Mouse (Mus musculus): ENCODE measurements around the gene Slc2a2.

The Slc2a2 gene

DNA sequence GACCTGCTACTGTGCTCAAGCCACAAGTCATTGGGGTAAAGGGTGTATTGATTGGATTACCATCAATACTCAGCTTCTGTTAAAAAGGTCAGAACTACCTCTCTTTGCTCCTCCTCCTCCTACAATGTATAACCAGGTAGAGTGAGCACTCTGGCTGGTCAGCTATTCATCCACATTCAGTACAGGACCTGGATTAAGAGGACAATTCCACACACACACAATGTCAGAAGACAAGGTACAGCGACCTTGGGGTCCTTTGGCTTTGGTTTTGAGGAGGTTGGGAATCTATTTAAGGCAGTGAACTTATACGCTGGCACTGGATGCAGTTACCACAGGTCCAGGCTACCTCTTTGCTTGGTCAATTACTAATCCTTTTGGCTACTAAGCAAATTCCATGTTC lies at the start of gene Slc2a2:
Gene Slc2a2, plus strand, starts transcription at position 107 of the 400 bp plus-strand sequence.
- DNase-seq = no peak

DNA sequence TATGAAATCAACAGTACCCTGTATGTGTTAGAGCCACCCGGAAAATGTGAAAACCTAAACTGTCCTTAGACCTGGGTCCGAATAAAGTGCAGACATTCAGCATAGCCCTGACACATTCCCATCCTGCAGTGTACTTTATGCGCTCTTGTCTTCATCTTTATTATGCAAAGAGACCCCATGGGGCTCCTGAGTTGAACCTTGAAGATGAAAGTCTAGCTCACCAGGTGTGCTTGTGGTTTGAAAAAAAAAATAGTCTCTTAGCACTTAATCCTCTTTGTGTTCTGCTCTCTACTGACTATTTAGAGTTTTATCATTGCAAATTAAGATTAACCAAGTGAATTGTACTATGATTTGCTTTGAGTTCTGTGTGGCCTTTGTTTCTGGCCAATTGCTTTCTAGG lies 45.1 kb upstream of the Slc2a2 start:
- DNase-seq = no peak

DNA sequence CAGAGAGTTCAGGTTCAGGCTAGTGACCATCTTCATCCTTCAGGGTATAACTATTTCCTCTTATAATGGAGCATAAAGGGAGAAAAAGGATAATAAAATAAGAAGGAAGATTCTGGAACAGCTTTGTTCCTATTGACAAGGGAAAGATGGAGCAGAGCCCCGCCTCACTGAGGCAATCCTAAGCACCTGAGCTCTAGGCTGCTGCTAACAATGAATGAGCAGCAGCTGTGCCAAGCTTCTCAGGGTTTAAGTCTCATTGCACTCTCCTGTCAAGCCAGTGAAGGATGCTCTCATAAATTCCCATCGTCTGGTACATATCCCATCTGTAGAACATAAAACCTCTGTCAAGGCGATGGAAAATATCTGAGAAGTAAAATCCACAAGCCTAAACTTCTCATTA lies 44.7 kb upstream of the Slc2a2 start:
- no peak for DNase-seq

DNA sequence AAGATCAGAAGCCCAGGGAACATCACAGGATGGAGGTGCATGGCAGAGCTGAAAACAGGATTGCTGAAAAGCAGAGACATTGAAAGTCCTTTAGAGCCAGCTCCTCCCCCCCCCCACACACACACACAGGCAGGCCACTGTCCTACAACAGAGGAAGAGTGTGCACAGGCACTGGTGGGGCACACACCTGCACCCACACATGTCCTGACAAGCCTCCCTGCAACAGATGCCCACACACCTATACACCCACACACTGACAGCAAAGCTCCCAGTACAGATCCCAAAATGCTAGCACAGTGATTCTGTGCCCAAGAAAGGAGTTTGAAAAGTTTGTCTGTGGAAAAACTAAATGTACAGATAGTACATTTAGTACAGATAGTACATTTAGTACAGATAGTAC lies 43.0 kb upstream of the Slc2a2 start:
- no peak for DNase-seq

DNA sequence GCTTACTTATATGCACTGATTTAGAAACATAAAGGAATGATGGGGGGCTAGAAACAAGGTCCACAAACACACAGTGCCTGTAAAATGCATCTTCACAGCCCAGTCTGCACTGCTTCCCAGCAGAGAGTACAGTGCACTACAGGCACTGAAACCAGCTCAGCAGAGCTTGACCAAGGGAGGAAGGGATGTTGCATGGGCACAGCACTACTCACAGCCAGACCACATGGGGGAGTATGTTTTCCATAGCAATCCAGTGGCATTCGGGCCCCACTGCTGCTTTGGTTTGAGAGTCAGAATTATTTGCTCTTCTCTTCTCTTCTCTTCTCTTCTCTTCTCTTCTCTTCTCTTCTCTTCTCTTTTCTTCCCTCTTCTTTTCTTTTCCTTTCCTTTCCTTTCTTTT lies 39.4 kb upstream of the Slc2a2 start:
- DNase-seq = peak; percentile 1

DNA sequence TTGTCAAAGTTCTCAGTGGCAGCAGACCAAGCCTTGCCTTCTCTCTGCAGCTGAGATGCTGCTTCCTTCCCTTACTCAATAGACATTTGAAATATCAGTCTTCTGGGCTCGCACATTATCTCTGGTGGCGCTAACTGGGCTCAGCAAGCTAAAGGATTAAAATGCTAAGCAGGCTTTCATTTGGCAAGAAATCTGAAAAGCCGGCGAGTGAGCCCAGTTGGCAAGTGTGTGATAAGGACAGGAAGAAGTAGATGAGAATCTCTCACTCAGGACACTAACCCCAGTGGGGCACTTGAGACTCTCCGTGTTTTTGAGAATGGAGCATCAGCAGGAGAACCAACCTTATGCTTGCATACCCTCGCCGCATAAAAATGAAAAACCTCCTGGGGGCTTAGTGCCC lies 16.9 kb upstream of the Slc2a2 start:
- DNase-seq = no peak

DNA sequence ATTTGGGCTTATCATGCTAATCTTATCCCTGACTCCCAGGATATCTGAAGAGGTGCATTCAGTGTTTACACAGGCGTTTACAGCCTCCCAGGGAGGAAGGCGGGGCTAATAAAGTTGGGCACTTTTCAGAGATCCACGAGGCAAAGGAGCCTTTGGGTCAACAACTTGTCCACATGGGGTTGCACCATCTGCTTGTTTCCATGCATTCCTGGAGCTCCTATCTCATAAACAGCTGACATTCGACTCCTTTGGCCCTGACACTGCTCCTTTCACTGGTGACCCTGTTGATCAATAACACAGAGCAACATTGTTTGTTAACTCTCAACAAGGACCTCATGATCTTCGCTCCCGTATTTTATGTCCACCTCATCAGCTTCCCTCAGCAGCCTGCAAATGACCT lies 15.8 kb upstream of the Slc2a2 start:
- no peak for DNase-seq

DNA sequence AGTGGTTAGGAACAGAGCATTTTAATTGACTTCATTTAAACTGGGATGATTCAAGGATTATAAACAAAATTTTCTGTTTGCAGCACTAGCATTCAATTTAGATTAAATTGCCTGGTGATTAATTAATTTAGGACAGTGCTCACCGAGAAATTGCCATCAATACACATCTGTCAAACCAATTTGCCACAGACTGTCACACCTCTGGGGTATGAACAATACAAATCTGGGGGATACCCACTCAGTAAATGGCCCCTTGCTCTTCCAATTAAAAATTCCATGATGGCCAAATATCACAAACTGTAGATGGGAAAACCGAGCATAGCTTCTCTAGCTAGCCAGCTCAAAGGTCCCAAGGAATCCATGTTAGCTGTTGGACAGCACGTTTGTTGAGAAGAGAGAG lies 15.3 kb upstream of the Slc2a2 start:
- no peak for DNase-seq

DNA sequence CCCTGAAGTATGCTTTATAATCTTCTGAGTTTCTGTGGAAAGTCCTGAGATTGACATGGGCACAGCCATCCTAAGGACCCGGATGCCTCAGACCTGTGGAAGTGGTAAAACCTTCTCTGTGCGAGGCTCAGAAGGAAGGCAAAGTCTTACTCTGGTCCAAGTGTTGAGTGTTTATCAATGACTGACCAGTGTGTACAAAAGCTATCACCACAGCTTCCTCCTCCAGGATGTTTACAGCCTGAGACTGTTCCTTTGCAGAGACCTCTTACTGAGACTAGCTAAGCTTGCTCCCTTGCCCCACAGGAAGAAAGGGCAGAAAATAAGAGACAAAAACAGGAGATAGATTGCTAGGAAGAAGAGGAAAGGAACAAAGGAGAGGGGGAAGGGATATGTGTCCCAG lies 12.2 kb upstream of the Slc2a2 start:
- DNase-seq = no peak

DNA sequence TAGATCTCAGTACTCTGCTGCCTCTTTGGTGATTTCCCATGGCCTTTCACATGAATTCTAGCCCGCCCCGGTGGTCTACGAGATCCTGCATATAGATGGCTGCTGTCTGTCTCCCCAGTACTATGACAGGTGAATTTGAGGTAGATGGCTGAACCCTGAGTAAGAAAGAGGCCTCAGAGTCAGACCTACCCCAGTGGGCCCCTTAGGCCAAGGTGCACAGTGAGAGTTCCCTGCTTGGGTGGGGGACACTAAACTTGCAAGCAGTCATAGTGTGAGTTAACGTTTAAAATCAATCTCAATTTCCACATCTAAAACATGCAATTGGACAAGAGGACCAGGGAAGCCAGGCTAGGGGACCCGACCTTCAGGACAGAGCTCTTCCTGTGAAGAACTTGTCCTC lies 2.9 kb upstream of the Slc2a2 start:
- no peak for DNase-seq

DNA sequence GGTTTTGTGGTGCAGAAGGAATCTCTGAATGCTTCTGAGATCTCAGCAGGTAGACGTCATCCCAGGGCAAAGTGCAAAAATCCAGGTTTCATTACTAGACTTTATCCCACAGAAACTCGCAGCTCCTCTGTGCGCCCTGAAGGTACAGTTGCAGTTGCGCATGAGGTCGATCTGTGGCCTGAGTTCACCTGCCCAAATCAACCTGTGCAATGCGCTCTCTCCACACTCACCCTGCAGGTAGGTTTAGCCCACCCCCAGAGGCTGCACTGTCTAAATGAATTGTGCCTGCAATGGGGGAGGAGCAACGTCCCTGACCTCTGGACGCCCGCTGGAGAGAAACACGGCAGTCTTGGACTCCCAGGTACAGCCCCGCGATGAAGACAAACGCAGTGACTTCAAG lies 2.1 kb upstream of the Slc2a2 start:
- no peak for DNase-seq

DNA sequence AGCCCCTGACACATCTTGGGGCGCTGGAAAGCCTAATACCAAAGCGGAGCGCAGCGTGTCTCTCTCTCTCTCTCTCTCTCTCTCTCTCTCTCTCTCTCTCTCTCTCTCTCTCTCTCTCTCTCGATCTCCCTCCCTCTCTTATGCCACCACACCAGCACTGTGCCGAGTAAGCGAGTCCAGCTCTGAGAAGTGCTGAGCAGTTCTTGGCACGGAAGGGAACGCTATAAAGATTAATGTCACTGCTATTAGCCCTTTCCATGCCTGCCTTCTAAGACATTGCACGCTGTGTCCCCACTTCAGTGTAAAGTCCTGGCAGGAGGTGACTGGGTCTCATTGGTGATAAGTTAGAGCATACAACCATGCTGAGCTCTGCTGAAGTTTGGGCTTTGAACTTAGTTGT lies 1.5 kb upstream of the Slc2a2 start:
- DNase-seq = no peak

DNA sequence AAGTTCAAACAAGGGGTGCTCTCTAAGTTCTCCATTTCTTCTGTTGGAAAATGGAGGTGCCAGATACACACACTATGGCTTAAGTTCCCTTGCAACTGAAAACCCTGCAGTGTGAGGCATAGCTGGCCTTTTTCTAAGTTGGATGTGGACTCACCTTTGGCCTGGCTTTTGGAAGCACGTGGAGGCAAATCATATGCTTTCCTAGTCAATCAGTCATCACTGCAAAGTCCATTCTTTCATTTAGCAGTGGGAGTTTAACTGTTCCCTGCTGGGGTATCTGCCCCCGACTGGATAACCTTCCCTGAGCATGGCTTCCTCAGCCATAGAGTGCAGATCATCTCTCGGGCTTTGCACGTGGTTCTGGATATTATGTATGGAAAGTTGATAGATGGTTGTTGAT lies 1.9 kb downstream of the Slc2a2 start:
- DNase-seq = no peak

DNA sequence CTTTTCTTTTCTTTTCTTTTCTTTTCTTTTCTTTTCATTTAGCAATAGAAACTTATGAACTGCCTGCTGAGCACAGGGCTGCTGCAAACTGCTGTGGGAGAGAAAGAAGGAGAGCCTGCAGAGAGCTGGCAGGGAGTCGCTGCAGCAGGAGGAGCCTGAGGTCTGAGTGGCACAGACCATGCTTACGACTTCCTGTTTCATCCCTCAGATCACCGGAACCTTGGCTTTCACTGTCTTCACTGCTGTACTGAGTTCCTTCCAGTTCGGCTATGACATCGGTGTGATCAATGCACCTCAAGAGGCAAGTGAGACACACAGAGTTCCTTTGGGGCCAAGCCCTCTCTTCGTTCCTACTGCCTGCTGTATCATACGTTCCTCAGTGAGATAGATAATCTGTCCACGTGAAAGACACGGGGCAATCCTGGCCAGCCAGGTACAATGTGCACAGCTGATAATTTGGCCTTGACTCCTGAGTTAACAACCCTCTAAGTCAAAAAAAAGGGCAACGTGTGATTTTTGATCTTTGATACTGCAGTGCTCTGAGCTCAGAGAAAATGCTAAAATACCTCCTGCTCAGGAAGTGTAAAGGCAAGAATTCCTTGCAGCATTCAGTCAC lies 7.9 kb downstream of the Slc2a2 start:
- no peak for DNase-seq

DNA sequence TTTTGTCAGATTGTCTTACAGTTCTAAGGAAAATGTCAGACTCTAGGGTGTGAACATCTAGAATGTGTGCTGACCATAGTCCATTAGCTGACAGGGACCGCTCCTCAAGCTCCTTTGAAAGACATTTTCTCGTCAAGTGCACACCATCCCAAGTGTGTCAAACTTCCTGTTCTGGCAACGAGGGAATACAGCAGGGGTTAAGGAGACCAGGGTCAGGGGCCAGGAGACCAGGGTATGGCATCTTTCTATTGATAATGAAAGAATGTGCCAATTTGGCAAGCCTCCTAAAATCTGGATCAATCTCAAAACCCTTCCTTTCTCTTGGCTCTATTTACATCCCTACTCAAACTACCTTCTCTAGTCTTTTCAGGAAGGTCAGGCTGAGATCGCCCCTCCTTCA lies 9.0 kb downstream of the Slc2a2 start:
- DNase-seq = no peak

DNA sequence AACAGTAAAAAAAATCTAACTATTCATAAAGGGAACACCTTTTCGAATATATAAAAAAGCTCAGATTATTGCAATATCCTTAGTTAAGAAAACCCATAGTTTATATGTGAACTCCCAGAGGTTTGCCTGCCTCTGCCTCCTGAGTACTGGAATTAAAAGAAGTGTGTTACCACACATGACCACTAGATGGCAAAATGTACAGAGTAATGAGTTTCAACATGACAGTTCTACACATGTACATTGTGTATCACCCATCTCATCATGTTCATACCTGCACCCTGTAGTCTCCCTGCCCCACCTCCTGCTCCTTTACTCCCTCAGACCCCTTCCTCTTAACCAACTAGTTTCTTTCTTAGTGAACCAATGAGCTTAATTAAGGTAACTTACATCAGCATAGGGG lies 12.0 kb downstream of the Slc2a2 start:
- no peak for DNase-seq

DNA sequence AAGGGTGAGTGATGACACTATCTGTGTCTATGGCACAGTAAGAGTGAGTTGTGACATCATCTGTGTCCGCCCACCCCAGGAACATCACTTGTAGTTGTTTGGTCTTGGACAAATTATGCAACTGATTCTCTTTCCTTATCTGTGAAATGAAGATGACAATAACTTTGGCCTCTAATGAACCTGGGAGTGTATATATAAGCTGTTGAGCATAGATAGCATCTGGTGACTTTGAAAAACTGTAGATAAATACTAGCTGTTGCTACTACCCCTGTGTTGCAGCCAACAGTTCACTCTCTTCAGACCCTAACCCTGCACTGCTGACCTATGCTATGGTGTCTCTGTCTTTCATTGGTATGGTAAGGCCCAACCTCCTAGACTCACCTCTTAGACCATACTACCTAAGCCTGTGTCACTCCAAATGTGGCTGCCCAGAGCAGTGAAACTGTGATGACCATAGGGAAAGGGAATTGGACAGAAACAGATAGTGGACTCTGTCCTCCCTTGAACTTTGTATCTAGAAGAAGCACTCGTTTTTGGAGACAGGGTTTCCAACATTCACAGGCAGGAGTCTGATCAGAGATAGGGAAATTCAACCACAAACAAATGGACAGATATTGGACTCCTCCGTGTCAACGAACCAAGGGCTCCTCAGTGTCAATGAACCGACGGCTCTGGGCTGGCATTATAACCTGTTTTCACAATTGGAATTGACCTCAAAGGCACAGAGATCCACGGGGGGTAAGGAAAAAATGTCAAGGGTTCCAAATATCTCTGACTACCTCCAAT lies 16.4 kb downstream of the Slc2a2 start:
- no peak for DNase-seq

DNA sequence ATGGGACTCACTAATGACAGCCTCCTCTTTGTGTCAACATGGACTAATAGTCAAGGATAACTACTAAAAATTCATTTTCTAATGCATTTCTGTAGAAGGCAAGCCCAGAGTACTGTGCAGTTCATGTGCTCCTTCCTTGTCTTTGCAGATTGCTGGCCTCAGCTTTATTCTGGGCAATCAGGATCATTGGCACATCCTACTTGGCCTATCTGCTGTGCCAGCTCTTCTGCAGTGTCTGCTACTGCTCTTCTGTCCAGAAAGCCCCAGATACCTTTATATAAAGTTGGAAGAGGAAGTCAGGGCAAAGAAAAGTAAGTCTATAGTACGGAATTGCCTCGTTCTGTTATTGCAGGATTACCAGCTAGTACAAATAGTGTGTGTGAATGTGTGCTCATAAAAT lies 20.8 kb downstream of the Slc2a2 start:
- no peak for DNase-seq

DNA sequence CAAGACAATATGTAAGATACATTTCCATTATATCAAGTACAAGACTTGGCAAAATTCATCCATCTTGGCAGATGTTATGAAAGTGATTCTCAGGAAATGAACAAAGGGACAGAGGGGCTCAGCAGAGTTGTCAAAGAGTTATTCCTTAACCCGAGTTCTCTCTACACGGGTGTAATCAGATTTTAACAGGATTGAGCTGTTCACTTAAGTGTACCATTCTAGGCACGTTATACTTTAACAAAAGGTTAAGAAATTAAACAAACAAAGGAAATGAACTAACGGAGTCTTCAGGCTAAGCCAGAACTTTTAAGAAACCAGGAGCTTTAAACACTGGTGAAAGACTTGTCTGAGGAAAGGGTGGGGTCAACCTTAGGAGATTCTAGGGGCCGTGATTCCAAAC lies 23.5 kb downstream of the Slc2a2 start:
- no peak for DNase-seq

DNA sequence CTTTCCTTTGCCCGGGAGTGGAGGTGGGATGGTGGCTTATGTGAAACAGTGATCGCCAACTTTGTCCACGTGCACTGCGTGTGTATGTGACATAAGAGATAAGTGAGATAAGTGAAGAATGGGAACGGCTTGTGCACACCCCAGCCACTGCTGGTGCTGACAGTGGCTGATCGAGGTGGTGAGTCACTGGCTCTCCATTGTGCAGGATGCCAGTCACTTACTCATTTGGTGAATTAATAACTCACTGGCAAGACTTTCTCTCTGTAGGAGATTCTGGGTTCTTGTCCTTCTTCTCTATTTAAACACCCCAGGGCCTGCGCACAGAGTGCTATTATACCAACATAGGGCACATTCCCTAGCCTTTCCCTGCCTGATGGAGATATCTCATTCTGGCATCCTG lies 24.1 kb downstream of the Slc2a2 start:
- peak; percentile 20 for DNase-seq

DNA sequence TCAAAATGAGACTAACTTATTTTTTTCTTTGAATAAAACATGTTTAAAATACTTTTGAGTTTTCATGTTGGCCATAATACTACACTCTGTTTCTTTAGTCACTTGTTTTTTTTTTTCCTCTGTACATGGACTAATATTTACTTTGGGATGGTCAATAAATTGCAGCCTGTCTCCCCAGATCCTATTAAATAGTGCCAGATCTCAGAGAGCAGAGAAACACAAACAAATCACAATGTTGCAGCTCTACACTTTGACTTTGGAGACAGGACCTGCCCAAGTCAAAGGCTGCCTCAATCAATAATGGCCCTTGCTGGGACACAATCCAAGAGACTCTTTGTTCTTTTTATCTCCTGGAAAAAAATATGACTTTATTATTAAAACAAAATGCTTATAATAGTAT lies 24.8 kb downstream of the Slc2a2 start:
- DNase-seq = no peak

DNA sequence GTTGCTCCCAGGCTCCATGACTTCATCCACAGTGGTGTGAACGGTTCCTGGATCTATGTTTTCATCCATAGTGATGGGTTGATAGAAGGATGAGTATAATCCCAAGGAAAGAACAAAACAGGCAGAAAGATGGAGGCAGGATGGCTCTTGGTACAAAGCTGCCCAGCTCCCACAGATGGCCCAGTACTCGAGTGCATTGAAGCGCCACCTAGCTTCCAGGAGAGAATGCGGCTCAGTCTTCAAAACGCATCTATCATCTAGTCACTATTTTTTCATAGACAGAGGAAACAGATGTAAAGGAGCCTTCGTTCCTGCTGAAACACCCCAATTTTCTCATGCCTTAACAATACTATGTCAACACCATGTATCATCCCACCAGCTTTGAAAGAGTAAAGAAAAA lies 25.8 kb downstream of the Slc2a2 start:
- no peak for DNase-seq

DNA sequence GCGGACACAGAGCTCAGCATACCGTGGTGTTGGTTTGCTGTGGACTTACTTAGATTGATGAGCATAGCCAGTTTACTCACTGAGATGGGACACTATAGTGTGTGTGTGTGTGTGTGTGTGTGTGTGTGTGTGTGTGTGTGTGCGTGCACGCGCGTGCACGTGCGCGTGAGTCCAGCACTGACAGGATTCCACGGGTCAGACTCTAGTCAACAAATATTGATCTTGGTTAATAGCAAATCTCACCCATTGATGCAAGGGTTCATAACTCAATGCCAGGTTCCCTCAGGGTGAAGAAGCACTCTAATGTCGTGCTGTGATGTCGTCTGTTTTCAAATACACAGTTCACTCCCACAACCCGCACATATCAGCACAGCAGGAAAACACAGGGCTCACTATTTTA lies 27.5 kb downstream of the Slc2a2 start:
- no peak for DNase-seq

DNA sequence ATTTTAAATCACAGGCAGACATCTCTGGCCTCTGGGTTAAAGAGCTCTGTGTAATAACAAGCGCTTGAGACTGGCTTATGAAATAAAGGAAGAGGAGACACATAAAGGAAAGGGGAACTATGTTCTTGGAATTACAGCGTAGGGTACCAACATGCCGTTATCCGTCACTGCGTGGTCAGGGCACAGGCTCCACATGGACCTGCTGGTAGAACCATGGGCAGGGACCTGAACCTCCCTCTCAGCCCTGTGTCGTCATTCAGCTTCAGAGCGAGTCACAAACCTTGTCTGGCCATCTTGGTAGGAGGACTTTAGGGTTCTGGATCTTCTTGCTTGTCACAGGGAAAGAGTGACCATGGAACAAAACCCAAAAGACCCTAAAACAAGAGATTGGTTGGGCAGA lies 28.7 kb downstream of the Slc2a2 start:
- no peak for DNase-seq

DNA sequence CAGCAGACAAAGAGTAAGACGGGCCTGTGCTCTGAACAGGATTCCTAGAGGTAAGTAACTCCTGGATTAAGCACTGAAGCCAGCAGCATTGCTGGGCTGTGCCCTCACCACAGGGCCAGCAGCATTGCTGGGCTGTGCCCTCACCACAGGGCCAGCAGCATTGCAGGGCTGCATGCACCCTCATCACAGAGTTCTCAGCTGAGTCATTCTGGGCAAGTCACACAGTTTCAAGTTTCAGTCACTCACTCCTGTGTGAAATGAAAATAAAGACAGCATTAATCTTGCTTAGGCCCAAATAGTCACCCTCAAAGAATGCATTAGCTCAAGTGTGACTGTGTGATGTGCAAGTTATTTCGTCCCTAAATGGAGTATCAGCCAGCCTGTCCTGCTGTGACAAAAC lies 37.0 kb downstream of the Slc2a2 start:
- DNase-seq = no peak
